Mouse (Mus musculus) naive thymus-derived CD4-positive, alpha-beta T cell, adult 2 months (primary cell): ENCODE measurements at regions not wholly inside any gene's neighbourhood (a gene's known extent, or its start where the extent isn't known, plus 50 kb on each side); places are given as distances from the start of the nearest gene placed in this dataset.
A peak's percentile ranks its signal among the peaks of the same experiment; 100 is the strongest.
"Not testable (repeated sequence)": the region's sequence is repeated elsewhere in the genome, so short reads cannot be mapped to it uniquely, and the experiment has no call there.

Source experiments
- DNase-seq: peaks from one replicate; pipeline ENCODE4 v3.0.0-alpha.2; 2011; ENCODE audit warnings: low read depth

DNA sequence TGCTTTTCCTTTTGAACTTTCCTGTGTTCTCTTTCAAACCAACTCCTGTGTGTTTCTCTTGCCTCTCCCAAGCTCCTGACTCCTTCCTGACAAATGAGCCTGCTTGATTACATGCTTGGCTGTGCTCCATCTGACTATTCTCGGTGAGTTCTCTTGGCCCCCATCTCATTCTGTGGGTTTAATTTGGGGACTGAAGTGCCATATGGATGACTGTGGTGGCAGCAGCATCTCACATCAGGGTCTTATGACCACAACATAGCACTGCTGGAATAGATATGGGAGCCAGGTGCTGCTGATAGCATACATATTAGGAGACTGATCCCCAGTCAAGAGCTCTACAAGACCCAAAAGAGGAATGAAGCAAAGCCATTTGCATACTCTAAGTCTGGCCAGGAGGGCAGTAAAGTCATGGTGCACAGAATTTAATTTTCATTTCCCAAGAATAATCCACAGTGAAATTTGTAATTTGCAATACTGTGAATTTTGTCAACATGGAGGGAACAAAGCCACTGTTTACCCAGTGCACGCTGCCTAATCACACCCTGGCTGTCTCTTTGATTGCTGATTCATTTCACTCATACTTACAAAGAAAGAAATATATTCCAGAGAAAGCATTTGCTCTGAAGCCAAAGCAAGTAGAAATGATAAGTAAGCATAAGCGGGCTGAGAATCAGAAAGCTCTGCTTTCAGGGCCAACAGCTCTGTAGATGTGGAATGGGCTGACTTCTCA lies 1478.4 kb upstream of the Gm7489 start:
- DNase-seq: no peak

DNA sequence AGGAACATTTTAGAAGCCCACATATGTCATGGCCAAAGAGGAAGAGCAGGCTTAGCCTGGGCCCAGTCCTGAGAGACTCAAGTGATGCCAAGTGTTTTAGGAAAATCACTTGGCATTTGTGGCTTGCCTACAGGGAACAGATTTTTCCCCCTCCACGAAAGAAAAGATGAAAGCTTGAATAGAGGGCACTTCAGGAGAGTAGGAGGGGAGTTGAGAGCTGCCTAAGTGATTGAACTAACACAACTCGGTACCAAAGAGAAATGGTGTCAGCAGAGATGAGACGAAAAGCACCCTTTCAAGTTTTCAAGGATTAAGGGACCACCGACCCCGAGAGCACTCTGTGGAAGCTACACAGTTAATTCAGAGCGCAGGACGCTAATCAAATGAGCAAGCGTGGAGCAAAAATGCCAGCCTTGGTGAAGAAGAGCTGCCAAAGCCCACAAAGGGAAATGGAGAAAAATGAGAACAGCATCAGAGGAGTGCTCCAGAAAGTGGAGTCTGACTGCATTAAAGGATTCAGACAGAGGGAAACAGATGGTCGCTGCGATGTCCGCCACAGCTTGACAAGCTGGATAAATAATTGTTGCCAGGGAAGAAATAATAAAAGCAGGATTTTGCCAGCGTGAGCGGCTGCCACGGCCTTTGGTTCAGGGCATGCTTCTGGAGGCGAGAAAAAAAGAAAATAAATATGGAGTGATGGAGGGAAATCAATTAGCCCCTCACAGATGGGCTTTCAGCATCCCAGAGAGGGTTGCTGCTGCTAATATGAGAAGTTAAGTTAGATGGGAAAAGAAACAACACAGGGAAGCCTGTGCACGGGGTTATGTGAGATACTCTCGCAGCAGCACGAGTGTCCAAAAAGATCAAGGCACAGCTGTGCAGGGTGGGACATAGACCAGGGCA lies 1471.6 kb upstream of the Gm7489 start:
- DNase-seq: no peak

GRCm38 (mm10) chr15:52425976-52426375 lies 1458.7 kb upstream of the Gm7489 start:
- DNase-seq: no peak

- no peak for DNase-seq
Observed at GRCm38 (mm10) chr15:52430491-52431158, 1454.1 kb upstream of the Gm7489 start.

GRCm38 (mm10) chr15:52433639-52434038 lies 1451.1 kb upstream of the Gm7489 start:
- no peak for DNase-seq

GRCm38 (mm10) chr15:52438403-52438802 lies 1446.3 kb upstream of the Gm7489 start:
- no peak for DNase-seq

DNA sequence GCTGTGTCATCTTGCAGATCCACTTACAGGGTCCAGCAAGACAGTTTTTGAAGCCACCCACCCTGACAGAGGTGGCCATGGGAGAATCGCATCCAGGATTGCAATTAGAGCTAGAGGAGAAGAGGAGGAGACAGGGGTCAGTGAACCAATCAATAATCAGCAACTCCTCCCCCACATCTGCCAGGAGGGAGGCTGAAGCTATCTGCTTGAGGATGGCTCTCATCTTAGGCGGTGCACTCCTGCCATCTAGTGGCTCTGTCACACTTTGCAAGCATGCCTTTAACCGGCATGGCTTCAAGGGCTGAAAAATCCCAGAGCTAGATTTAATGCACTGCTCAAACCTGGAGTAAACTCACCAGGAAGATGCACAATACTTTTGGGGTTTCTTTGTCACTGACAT lies 1425.9 kb upstream of the Gm7489 start:
- DNase-seq: peak; percentile 61

- no peak for DNase-seq
Observed at GRCm38 (mm10) chr15:52459315-52459714, 1425.4 kb upstream of the Gm7489 start.

DNA sequence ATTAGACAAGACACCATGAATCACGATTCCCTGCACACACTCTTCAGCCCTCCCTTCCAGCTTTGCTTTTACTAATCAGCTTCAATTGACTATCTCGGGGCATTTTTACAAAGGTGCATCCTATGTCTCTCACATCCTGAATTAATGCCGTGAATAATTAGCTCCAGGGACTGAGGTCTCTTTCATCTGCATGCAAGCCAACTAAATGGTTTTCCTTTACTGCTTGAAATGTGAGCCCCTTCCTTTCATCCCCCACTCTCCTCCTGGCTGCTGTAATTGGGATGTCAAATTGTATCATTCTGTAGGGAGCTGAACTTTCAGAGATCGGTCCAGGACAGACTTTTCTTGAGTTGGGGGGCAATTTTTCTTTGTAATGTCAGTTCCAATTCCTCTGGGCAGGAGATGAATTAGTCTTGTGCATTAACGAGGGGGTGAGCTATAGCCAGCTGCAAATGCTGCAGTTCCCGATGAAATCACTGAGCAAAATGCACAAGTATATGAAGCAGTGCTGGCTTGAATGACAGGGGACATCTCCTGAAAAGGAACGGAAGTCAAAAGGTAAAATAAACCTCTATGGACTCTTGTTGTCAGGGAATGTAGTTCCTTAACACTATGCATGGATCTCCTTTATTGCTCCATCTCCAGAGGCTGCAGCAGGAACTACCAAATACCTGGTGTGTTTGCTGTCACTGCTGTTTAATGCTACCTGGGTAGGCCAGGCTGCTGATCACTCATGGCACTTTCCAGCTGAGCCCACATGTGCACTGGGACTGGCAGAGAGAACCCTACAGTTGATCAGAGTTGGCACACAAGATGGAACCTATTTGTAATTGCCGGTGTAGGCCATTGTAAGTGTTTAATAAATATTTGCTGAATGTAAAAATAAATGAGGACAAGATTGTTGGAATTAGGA lies 1420.2 kb upstream of the Gm7489 start:
- DNase-seq: no peak

- DNase-seq: not testable (repeated sequence)
Observed at GRCm38 (mm10) chr15:52478124-52478523, 1406.6 kb upstream of the Gm7489 start.

DNA sequence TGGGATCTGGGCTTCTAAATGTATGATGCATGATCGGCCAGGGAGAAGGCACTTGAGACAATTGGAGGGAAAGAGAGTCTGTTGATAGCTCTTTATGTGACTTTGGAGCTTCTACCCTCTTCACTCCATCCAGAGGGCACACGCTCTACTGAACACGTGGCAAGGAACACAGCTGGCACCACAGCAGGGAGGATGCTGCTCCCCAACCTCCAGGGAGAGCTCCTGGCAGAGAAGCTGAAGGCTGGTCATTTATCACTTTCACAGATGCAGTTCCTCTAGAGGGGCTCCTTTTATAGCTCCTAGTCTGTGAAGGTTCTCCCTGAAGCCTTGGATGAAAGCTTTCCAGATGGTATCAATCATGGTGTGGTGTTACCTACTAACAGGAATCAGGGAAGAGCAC lies 1403.9 kb upstream of the Gm7489 start:
- no peak for DNase-seq

GRCm38 (mm10) chr15:52483598-52484165 lies 1401.0 kb upstream of the Gm7489 start:
- no peak for DNase-seq

DNA sequence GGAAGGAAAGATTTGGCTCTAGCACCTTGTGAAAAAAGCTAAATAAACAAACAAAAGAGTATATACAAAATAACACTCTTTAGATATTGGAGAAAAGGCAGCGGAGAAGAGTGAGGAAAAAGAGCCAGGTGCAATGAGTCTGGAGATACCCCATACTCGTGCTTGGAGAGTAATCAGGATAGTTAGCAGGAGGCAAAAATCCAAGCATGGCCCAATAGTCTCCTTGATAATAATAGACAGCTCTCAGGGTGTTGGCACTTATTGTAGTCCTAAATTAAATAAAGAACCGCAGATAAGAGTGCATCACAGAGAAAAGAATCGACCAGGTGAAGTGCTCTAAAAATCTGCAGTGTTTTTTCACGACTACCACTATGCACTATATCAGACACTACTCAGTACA lies 1400.4 kb upstream of the Gm7489 start:
- DNase-seq: no peak

GRCm38 (mm10) chr15:52505278-52505831 lies 1379.4 kb upstream of the Gm7489 start:
- DNase-seq: peak; percentile 65

GRCm38 (mm10) chr15:52506930-52507329 lies 1377.8 kb upstream of the Gm7489 start:
- DNase-seq: peak; percentile 62

DNA sequence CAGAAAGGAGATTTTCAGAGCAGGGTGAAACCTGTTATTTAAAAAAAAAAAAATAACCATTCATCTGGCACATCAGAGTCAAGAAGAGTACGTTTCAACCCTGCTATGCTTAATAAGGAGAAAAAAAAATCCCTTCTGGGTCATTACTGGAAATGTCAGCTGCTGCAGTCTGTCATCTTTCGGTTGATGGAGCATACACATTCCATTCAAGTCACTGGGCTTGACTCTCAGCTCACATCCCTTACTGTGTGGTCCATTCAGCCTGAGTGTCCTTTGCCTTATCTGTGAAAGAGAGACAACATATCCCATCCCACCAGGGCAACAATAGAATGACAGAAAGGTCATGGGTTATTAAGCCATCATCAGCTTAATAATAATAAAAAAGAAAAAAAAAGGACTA lies 1376.1 kb upstream of the Gm7489 start:
- no peak for DNase-seq

- DNase-seq: no peak
Observed at GRCm38 (mm10) chr15:52510137-52510536, 1374.6 kb upstream of the Gm7489 start.

- DNase-seq: no peak
Observed at GRCm38 (mm10) chr15:52536594-52536993, 1348.1 kb upstream of the Gm7489 start.

DNA sequence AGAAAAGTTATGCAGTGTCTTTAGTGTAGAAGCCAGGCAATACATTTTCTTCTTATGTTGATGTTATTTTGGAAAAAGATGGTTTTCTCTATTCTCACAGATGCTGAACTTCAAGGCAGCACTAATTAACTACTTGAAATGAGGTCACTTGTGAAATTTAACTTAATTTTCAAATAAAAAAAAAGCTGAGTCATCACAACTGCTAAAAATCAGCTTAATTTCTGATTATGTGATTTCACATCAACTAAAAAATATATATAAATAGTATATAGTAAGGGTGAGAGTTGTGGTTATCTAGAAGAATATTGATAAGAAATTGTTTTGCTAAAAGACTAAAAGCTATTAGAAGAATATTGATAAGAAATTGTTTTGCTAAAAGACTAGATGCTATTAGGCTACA lies 1326.0 kb upstream of the Gm7489 start:
- DNase-seq: no peak

GRCm38 (mm10) chr15:52564078-52564477 lies 1320.6 kb upstream of the Gm7489 start:
- DNase-seq: no peak

DNA sequence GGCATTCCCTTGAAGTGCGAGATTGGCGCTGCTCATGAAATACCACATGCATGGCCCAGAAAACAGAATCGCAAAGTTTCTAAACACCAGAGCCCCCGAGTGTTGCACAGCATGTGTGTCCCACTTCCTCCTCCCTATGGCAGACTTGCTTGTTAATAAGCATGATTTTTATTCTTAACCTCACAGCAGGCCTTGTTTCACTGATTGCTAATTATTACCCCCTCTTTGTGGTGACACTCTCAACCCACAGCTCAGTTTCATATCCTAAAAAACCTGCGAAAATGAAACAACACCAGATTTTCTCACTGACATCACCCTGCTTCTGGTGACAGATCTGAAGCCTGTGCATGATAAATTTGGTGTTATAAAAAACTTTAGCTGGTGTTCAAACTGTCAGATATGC lies 1319.3 kb upstream of the Gm7489 start:
- DNase-seq: peak; percentile 4
